Mouse (Mus musculus) erythroblast, embryonic 14.5 days (primary cell): ENCODE results near the gene Tbc1d16.

ENCODE experiments used
- GATA1 ChIP-seq: IDR thresholded peaks from 2 replicates; pipeline ENCODE4 v1.6.1; 2012; ENCODE audit warnings: low read length, inconsistent platforms, mixed read lengths
- TAL1 ChIP-seq: IDR thresholded peaks from 3 replicates; pipeline ENCODE4 v1.6.1; 2012; ENCODE audit warnings: low read length, inconsistent platforms, mixed read lengths

- TF ChIP-seq GATA1 (no peak), TAL1 (no peak)
These were observed 737 bp upstream of the Tbc1d16 start for GRCm38 (mm10) chr11:119228846-119229626.
